Mouse (Mus musculus) gastrocnemius, postnatal 10 days (tissue): ENCODE measurements around the gene Chst1. TPM values are rescaled to one million over a fixed set of nuclear protein-coding genes. Genes with fewer than 3 reads are reported as not detected.

ENCODE experiments used
- microRNA-seq, 2 experiments: library from miRNA; unstranded; fragments of <30 nt; microRNA quantifications; one replicate each; pipeline ENCODE4 v1.2.0; 2021
- total RNA-seq, 2 experiments: library from RNA; stranded (reverse); gene quantifications; 2 replicates each; pipeline ENCODE4 v1.2.3; 2021

Chst1 gene
- total RNA-seq, 2 experiments from 2014 or later: 4.9 to 6.1 TPM

Small RNAs within 50 kb of the gene (microRNA-seq; reads per million reads assigned to microRNA genes)
- gene Mir7221: 0 reads per million in 2 experiments
- 0 reads per million in 2 experiments for gene Mir7222

Other genes with a start within 250 kb of the Chst1 start
- gene Pex16, start 225.0 kb upstream of the Chst1 start, total RNA-seq: 10 to 100 TPM; 19.0 to 22.2 TPM
- gene Large2, start 224.8 kb upstream of the Chst1 start, total RNA-seq: under 1 TPM; 0.40 to 0.70 TPM
- 1 to 10 TPM in 1 of 2 experiments, under 1 TPM in 1; 0.80 to 1.9 TPM for gene 1700029I15Rik, start 217.2 kb upstream of the Chst1 start, total RNA-seq
- 10 to 100 TPM; 24.1 to 27.2 TPM for gene Mapk8ip1, start 198.4 kb upstream of the Chst1 start, total RNA-seq
- 10 to 100 TPM; 35.7 to 42.7 TPM for gene Cry2, start 165.7 kb upstream of the Chst1 start, total RNA-seq
- 1 to 10 TPM; 5.9 to 6.7 TPM for gene Slc35c1, start 139.2 kb upstream of the Chst1 start, total RNA-seq